Mouse (Mus musculus) thymus, adult 2 months (tissue): ENCODE results near the gene Plxna4. TPM values are rescaled to one million over a fixed set of nuclear protein-coding genes. Genes with fewer than 3 reads are reported as not detected.

Experiments
- DNase-seq: peaks from one replicate; pipeline ENCODE4 v3.0.0; 2021
- H3K27ac ChIP-seq: fragments of 200-500 bp; 2 replicates; pipeline ENCODE4 v1.5.1; 2012; ENCODE audit warnings: low read length, control low read depth; ENCODE audit not compliant: control insufficient read depth, insufficient read depth
- H3K27me3 ChIP-seq: fragments of 200-500 bp; 2 replicates; pipeline ENCODE4 v1.6.1; 2012; ENCODE audit warnings: mild to moderate bottlenecking, low read length, moderate library complexity, mixed read lengths; ENCODE audit not compliant: control insufficient read depth, insufficient read depth
- H3K36me3 ChIP-seq: fragments of 200-500 bp; 2 replicates; pipeline ENCODE4 v1.6.1; 2012; ENCODE audit warnings: mild to moderate bottlenecking, low read length, moderate library complexity; ENCODE audit not compliant: control insufficient read depth, insufficient read depth
- H3K4me1 ChIP-seq: fragments of 200-500 bp; replicated peaks from 2 replicates; pipeline ENCODE4 v1.6.1; 2012; ENCODE audit warnings: low read length; ENCODE audit not compliant: control insufficient read depth, insufficient read depth
- H3K4me3 ChIP-seq: fragments of 200-500 bp; 2 replicates; pipeline ENCODE4 v1.5.1; 2012; ENCODE audit warnings: mild to moderate bottlenecking, low read length, control low read depth, moderate library complexity; ENCODE audit not compliant: control insufficient read depth, insufficient read depth
- CTCF ChIP-seq: fragments of 200-500 bp; IDR thresholded peaks from 2 replicates; pipeline ENCODE4 v1.5.1; 2012; ENCODE audit warnings: mild to moderate bottlenecking, control low read depth, low read length, moderate library complexity, borderline replicate concordance; ENCODE audit not compliant: control insufficient read depth, poor library complexity, insufficient read depth; ENCODE audit errors: extremely low read depth
- POLR2A ChIP-seq: fragments of 200-500 bp; IDR thresholded peaks from 2 replicates; pipeline ENCODE4 v1.6.1; 2012; ENCODE audit warnings: mild to moderate bottlenecking, low read length, control low read depth, moderate library complexity; ENCODE audit not compliant: control insufficient read depth, poor library complexity, insufficient read depth; ENCODE audit errors: extremely low read depth
- WGBS: fragments of 180-500 bp; shearing (Covaris S2); methylation state at CpG from one replicate; pipeline ENCODE4 v1.1.7; 2018; 5-methylcytosine and 5-hydroxymethylcytosine counted together
- polyA plus RNA-seq: library from polyadenylated mRNA; depleted of rRNA; stranded (reverse); fragments of >200 nt; gene quantifications from 2 replicates; pipeline ENCODE4 v1.2.3, GENCODE M21; 2012

Gene Plxna4
- polyA plus RNA-seq, 1 experiment: 0.66 TPM

DNA sequence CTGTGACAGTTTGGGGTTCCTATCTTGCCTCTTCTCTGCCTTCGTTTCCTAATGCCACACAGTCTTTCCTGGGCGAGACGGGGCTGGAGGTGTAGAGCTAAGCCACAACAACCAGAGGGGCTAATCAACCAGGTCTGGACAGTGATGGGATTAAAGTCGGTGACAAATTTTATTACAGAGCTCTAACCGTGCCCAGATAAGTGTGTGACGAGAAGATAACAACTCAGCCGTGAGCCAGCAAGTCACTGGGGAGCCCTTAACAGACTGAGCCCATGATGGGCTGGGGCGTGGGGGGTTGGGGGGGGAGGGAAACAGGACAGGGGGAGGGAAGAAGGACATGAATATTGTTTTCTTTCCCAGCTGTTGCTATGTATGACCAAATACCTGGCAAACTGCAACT lies 123.4 kb downstream of the Plxna4 start:
- WGBS: 63% methylated on average over 8 of the region's 8 CpGs
- H3K27ac ChIP-seq: no peak overlapping the region
- no peak for DNase-seq
- H3K4me1 ChIP-seq: 0 out of 2 replicates have a peak, but pooled peaks cover 2% of the 10 kb centered on the region
- TF ChIP-seq POLR2A (no peak), CTCF (no peak)
- no peaks in the 10 kb centered on the region for H3K27me3 ChIP-seq
- no peak overlapping the region for H3K4me3 ChIP-seq
- H3K36me3 ChIP-seq: no peaks in the 10 kb centered on the region

GRCm38 (mm10) chr6:32464046-32464445 lies 123.9 kb downstream of the Plxna4 start:
- no peak overlapping the region for H3K4me3 ChIP-seq
- no peak for DNase-seq
- H3K4me1 ChIP-seq: no peaks in the 10 kb centered on the region
- 89% methylated on average over 4 of the region's 4 CpGs for WGBS
- H3K27me3 ChIP-seq: no peaks in the 10 kb centered on the region
- H3K36me3 ChIP-seq: no peaks in the 10 kb centered on the region
- H3K27ac ChIP-seq: no peak overlapping the region
- TF ChIP-seq CTCF (no peak), POLR2A (no peak)

- no peaks in the 10 kb centered on the region for H3K36me3 ChIP-seq
- no peak for DNase-seq
- no peak overlapping the region for H3K4me3 ChIP-seq
- H3K4me1 ChIP-seq: no peaks in the 10 kb centered on the region
- H3K27me3 ChIP-seq: no peaks in the 10 kb centered on the region
- TF ChIP-seq POLR2A: no peak
- TF ChIP-seq CTCF: no peak
- H3K27ac ChIP-seq: no peak overlapping the region
- WGBS: 21% methylated on average over 8 of the region's 8 CpGs
These were observed 127.6 kb downstream of the Plxna4 start for GRCm38 (mm10) chr6:32460400-32460799.

- no peak for DNase-seq
- H3K27me3 ChIP-seq: no peaks in the 10 kb centered on the region
- no peak overlapping the region for H3K27ac ChIP-seq
- no peak overlapping the region for H3K4me3 ChIP-seq
- 92% methylated on average over 3 of the region's 3 CpGs for WGBS
- no peaks in the 10 kb centered on the region for H3K36me3 ChIP-seq
- TF ChIP-seq CTCF (no peak), POLR2A (no peak)
- H3K4me1 ChIP-seq: no peaks in the 10 kb centered on the region
These were observed 131.4 kb downstream of the Plxna4 start for GRCm38 (mm10) chr6:32456641-32457040.

DNA sequence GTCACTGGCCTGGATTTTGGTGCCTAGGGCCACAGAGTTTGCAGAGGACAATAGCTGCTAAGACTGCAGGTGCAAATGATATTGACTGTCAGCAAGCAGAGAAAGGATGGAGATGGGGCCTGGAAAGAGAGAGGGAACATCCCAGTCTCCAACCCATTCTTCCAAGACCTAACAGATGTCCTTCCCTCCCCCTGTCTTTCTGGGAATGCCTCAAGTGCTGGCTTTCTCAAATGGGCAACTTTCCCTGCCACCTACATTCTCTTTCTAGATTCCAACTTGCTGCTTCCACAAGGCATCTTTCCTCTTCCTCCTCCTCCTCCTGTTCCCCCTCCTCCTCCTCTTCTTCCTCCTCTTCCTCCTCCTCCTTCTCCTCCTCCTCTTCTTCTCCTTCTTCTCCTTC lies 136.1 kb downstream of the Plxna4 start:
- Histone ChIP-seq H3K27me3 (no peaks in the 10 kb centered on the region), H3K4me3 (no peak overlapping the region), H3K36me3 (no peaks in the 10 kb centered on the region), H3K4me1 (no peaks in the 10 kb centered on the region), H3K27ac (no peak overlapping the region)
- DNase-seq: no peak
- no peak for TF ChIP-seq POLR2A
- no peak for TF ChIP-seq CTCF

- H3K4me3 ChIP-seq: no peak overlapping the region
- TF ChIP-seq CTCF (no peak), POLR2A (no peak)
- H3K36me3 ChIP-seq: no peaks in the 10 kb centered on the region
- H3K27me3 ChIP-seq: no peaks in the 10 kb centered on the region
- no peak overlapping the region for H3K27ac ChIP-seq
- no peaks in the 10 kb centered on the region for H3K4me1 ChIP-seq
- no peak for DNase-seq
- WGBS: 84% methylated on average over 8 of the region's 8 CpGs
These were observed 138.6 kb downstream of the Plxna4 start for GRCm38 (mm10) chr6:32449237-32449963.
